Mouse (Mus musculus) myocyte (in vitro differentiated cells): ENCODE measurements at regions not wholly inside any gene's neighbourhood (a gene's known extent, or its start where the extent isn't known, plus 50 kb on each side); places are given as distances from the start of the nearest gene placed in this dataset.

Source experiments
- MAX ChIP-seq: IDR thresholded peaks from one replicate; pipeline ENCODE4 v1.6.1; 2011; ENCODE audit warnings: low read depth, mild to moderate bottlenecking, control low read depth
- POLR2A ChIP-seq: IDR thresholded peaks from one replicate; pipeline ENCODE4 v1.6.1; 2011; ENCODE audit warnings: low read depth, mild to moderate bottlenecking, control low read depth, moderate library complexity; ENCODE audit not compliant: insufficient read length
- POLR2AphosphoS2 ChIP-seq: IDR thresholded peaks from one replicate; pipeline ENCODE4 v1.6.1; 2011; ENCODE audit warnings: low read depth, control low read depth; ENCODE audit not compliant: insufficient read length

GRCm38 (mm10) chr17:87848964-87849363, 51.2 kb upstream of the Kcnk12 start:
- no peak for TF ChIP-seq POLR2A
- TF ChIP-seq POLR2AphosphoS2: no peak
- no peak for TF ChIP-seq MAX
